Mouse (Mus musculus): ENCODE results near the gene 9030624G23Rik. TPM values are rescaled to one million over a fixed set of nuclear protein-coding genes. Genes with fewer than 3 reads are reported as not detected.
"Not testable (repeated sequence)": the region's sequence is repeated elsewhere in the genome, so short reads cannot be mapped to it uniquely, and the experiment has no call there.

Gene 9030624G23Rik
- total RNA-seq (2014; rRNA removed) = 4.1 and 4.2 TPM in 2 replicates
- polyA plus RNA-seq (2015; fragmentation: Nextera tagmentation; extraction: Ambion mirVana) = 1.8 and 2.3 TPM in 2 replicates

GRCm38 (mm10) chr12:24097108-24097520, at the start of gene 9030624G23Rik:
TSS of gene 9030624G23Rik (minus strand) at chr12:24097246.
- H3K4me1 ChIP-seq (ENCODE audit: insufficient read depth); H3K27me3 ChIP-seq (ENCODE audit: insufficient read depth, low read length); H3K36me3 ChIP-seq (ENCODE audit: insufficient read depth); H3K9me3 ChIP-seq (ENCODE audit: low read length); ATAC-seq; H3K27ac ChIP-seq (ENCODE audit: low read depth, low read length): not testable (repeated sequence)
- DNase-seq = peak; percentile 35
- H3K4me3 ChIP-seq (ENCODE audit: low read depth, low read length) = peak within 1 kb of the TSS; percentile 28
- 4% methylated on average over 38 of the region's 39 CpGs for WGBS
- peak within 1 kb of the TSS; percentile 21 for H3K4me2 ChIP-seq (ENCODE audit: low read depth)
- H3K9ac ChIP-seq = peak within 1 kb of the TSS; percentile 18; the same call in 1 of the 2 replicates

- 93% methylated on average over 2 of the region's 5 CpGs for WGBS
- H3K9ac ChIP-seq; H3K4me3 ChIP-seq (ENCODE audit: low read depth, low read length); H3K4me1 ChIP-seq (ENCODE audit: insufficient read depth); H3K9me3 ChIP-seq (ENCODE audit: low read length); DNase-seq; ATAC-seq; H3K27ac ChIP-seq (ENCODE audit: low read depth, low read length); H3K27me3 ChIP-seq (ENCODE audit: insufficient read depth, low read length); H3K36me3 ChIP-seq (ENCODE audit: insufficient read depth); H3K4me2 ChIP-seq (ENCODE audit: low read depth): not testable (repeated sequence)
Measured at GRCm38 (mm10) chr12:24083096-24083495, 13.9 kb downstream of the 9030624G23Rik start.
